Mouse (Mus musculus): ENCODE measurements at regions not wholly inside any gene's neighbourhood (a gene's known extent, or its start where the extent isn't known, plus 50 kb on each side); places are given as distances from the start of the nearest gene placed in this dataset.

GRCm38 (mm10) chr6:50948061-50948460 is 293.8 kb upstream of the Npvf start:
- no peak for TF ChIP-seq POLR2A (IDR thresholded peaks at IDR 0.05; ENCODE audit: borderline replicate concordance, control insufficient read depth, low read depth, low read length)
- no peak for TF ChIP-seq CTCF (IDR thresholded peaks at IDR 0.05; ENCODE audit: control insufficient read depth, insufficient read depth, low read length)

All from bone marrow, adult 2 months (tissue).